In the genomic region with DNA sequence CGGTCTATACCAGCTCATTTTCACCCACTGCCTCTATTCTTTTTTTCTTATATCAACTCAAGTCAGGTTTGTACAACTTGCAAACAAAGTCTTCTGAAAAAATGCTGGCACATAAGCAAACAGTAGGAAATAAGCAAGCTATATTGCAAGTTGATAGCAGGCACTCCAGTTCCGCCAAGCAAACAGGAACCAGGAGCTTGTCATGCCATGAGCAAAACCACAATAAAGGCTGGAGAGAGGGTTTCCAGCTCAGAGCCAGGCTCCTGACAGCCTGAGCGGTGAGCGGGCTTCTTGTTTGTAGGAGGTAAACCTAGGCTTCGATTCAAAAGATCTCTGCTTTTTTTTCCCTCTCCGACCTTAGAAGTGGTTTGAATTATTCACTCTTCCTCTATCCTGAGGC, we compare ENCODE assay signal across 23 mouse cellular contexts.
DNase-seq lines count a peak whose midpoint lies in the region; ATAC-seq and TF ChIP-seq lines count a peak whose summit lies in the region.
"Had no signal": no experiment of that assay in that cellular context is flagged by ENCODE, and none has a peak within 500 bp of the region (broad histone marks: within the 10 kb centered on the region; RNA-seq: fewer than 3 reads in every experiment).

No protein-coding gene starts in this region.

- DNase-seq in heart, adult 11 months: peak; percentile 79
- DNase-seq in heart, postnatal 4 days: no peak
- peak; percentile 52 for DNase-seq in lung, postnatal 0 days (ENCODE audit: low spot score)
- no peak for DNase-seq in lung, adult 2 months
- peak; percentile 58 for DNase-seq in lung, postnatal 36 days
- DNase-seq in urinary bladder, adult 2 months (ENCODE audit: low spot score): no peak
- DNase-seq: adrenal gland, adult 2 months; adrenal gland, postnatal 14 days; cerebellum, adult 11-12 months; cerebellum, adult 8-10 months; cerebellum, postnatal 10 days; forebrain, postnatal 0 days; gastrocnemius, postnatal 25 days; heart, adult 2 months; heart, postnatal 14 days had no signal

- no peaks in the 10 kb centered on the region for H3K4me1 ChIP-seq in lung, postnatal 0 days (ENCODE audit: insufficient read depth, low read depth, low read length)
- peaks cover 9% of the 10 kb centered on the region for H3K4me1 ChIP-seq in lung, adult 2 months (ENCODE audit: control insufficient read depth, insufficient read depth, low read length)
- H3K4me1 ChIP-seq: hindbrain, embryonic 15.5 days had no signal

- H3K9ac ChIP-seq in lung, postnatal 0 days (replicated peaks; ENCODE audit: low read depth): no peak overlapping the region
- H3K9ac ChIP-seq: embryonic facial prominence, embryonic 12.5 days; forebrain, postnatal 0 days; heart, embryonic 13.5 days; hindbrain, embryonic 12.5 days; hindbrain, embryonic 15.5 days had no signal

- H3K4me2 ChIP-seq in lung, postnatal 0 days (replicated peaks; ENCODE audit: low read depth, low read length): no peak overlapping the region
- H3K4me2 ChIP-seq: embryonic facial prominence, embryonic 12.5 days; heart, embryonic 13.5 days; hindbrain, embryonic 12.5 days; hindbrain, embryonic 15.5 days had no signal

- no peak for TF ChIP-seq CTCF in lung, postnatal 0 days (IDR thresholded peaks at IDR 0.05)
- TF ChIP-seq CTCF in lung, adult 2 months (IDR thresholded peaks at IDR 0.05; ENCODE audit: insufficient read depth, low read length): no peak

- H3K27me3 ChIP-seq in lung, postnatal 0 days (replicated peaks; ENCODE audit: insufficient read depth, low read length): no peaks in the 10 kb centered on the region
- H3K27me3 ChIP-seq: embryonic facial prominence, embryonic 12.5 days; heart, embryonic 13.5 days; hindbrain, embryonic 12.5 days; hindbrain, embryonic 15.5 days had no signal

- no peak overlapping the region for H3K27ac ChIP-seq in lung, postnatal 0 days (ENCODE audit: low read length)
- H3K27ac ChIP-seq: embryonic facial prominence, embryonic 12.5 days; heart, adult 2 months; heart, embryonic 10.5 days; heart, embryonic 13.5 days; hindbrain, embryonic 12.5 days; hindbrain, embryonic 15.5 days had no signal

- ATAC-seq in lung, postnatal 0 days: no peak
- ATAC-seq: CD4-positive, CD25-positive, alpha-beta regulatory T cell, adult 4 months; forebrain, embryonic 14.5 days; forebrain, postnatal 0 days had no signal

- H3K9me3 ChIP-seq in lung, postnatal 0 days (ENCODE audit: low read length): no peaks in the 10 kb centered on the region
- H3K9me3 ChIP-seq: embryonic facial prominence, embryonic 12.5 days; heart, embryonic 10.5 days; heart, embryonic 13.5 days; hindbrain, embryonic 12.5 days; hindbrain, embryonic 15.5 days had no signal

- no peak overlapping the region for H3K4me3 ChIP-seq in lung, postnatal 0 days (ENCODE audit: low read depth, low read length)
- no peak overlapping the region for H3K4me3 ChIP-seq in lung, adult 2 months (replicated peaks; ENCODE audit: extremely low read depth, low read depth, low read length)
- H3K4me3 ChIP-seq: embryonic facial prominence, embryonic 12.5 days; erythroblast, embryonic 14.5 days; heart, adult 2 months; heart, embryonic 10.5 days; heart, embryonic 13.5 days; hindbrain, embryonic 12.5 days; hindbrain, embryonic 15.5 days had no signal

- no peak for TF ChIP-seq EP300 in lung, postnatal 0 days (IDR thresholded peaks at IDR 0.05)

- 63% methylated on average over 6 of the region's 6 CpGs for WGBS in lung, postnatal 0 days
- WGBS in lung, adult 2 months: 56% methylated on average over 6 of the region's 6 CpGs

- H3K36me3 ChIP-seq in lung, postnatal 0 days (ENCODE audit: insufficient read depth, low read length): peaks cover 13% of the 10 kb centered on the region; the same call in 1 of the 2 replicates
- H3K36me3 ChIP-seq: hindbrain, embryonic 15.5 days had no signal

- TF ChIP-seq POLR2A in lung, adult 2 months (IDR thresholded peaks at IDR 0.05; ENCODE audit: borderline replicate concordance, extremely low read depth, low read depth, low read length): no peak

Comparison
In these comparisons a context has a peak if more than half of its experiments do, and no peak if none do; other contexts are left out.
1. DNase-seq: peak in heart, adult 11 months (single experiment), lung, postnatal 0 days (single experiment) and lung, postnatal 36 days (single experiment); none in heart, postnatal 4 days (single experiment), lung, adult 2 months (single experiment) and urinary bladder, adult 2 months (single experiment).